Mouse (Mus musculus) stomach, embryonic 15.5 days (tissue): ENCODE measurements around the gene St3gal4. TPM values are rescaled to one million over a fixed set of nuclear protein-coding genes. Genes with fewer than 3 reads are reported as not detected.

ENCODE experiments used
- ATAC-seq: fragments of 200-750 bp; cut with Nextera tagmentation; 2 replicates; pipeline ENCODE4 v1.8.0; 2017; ENCODE audit warnings: low read depth, moderate number of reproducible peaks, moderate TSS enrichment; ENCODE audit not compliant: insufficient read depth, low FRiP score
- H3K27ac ChIP-seq: fragments of 300-500 bp; sonication (generic); 2 replicates; pipeline ENCODE4 v1.5.1; 2015; ENCODE audit warnings: mild to moderate bottlenecking, inconsistent platforms
- H3K27me3 ChIP-seq: fragments of 300-500 bp; sonication (generic); replicated peaks from 2 replicates; pipeline ENCODE4 v1.6.1; 2015; ENCODE audit warnings: inconsistent platforms
- H3K36me3 ChIP-seq: fragments of 300-500 bp; sonication (generic); 2 replicates; pipeline ENCODE4 v1.6.1; 2015; ENCODE audit warnings: inconsistent platforms
- H3K4me1 ChIP-seq: fragments of 300-500 bp; sonication (generic); 2 replicates; pipeline ENCODE4 v1.6.1; 2015; ENCODE audit warnings: inconsistent platforms
- H3K4me2 ChIP-seq: fragments of 300-500 bp; sonication (generic); 2 replicates; pipeline ENCODE4 v1.6.1; 2015; ENCODE audit warnings: mild to moderate bottlenecking, inconsistent platforms
- H3K4me3 ChIP-seq: fragments of 300-500 bp; sonication (generic); replicated peaks from 2 replicates; pipeline ENCODE4 v1.5.1; 2015; ENCODE audit warnings: inconsistent platforms
- H3K9ac ChIP-seq: fragments of 300-500 bp; sonication (generic); 2 replicates; pipeline ENCODE4 v1.6.1; 2015; ENCODE audit warnings: inconsistent platforms
- H3K9me3 ChIP-seq: fragments of 300-500 bp; sonication (generic); 2 replicates; pipeline ENCODE4 v1.6.1; 2016; ENCODE audit warnings: inconsistent platforms
- WGBS: fragments of 180-500 bp; shearing (Covaris S2); methylation state at CpG from one replicate; pipeline ENCODE4 v1.1.7; 2015; 5-methylcytosine and 5-hydroxymethylcytosine counted together
- polyA plus RNA-seq: library from polyadenylated mRNA; unstranded; fragments of >200 nt; fragmentation: Nextera tagmentation; extraction: Ambion mirVana; gene quantifications from 2 replicates; pipeline ENCODE4 v1.2.1, GENCODE M21; 2015

St3gal4 gene
- polyA plus RNA-seq, 1 experiment from 2014 or later: 45.7 TPM

DNA sequence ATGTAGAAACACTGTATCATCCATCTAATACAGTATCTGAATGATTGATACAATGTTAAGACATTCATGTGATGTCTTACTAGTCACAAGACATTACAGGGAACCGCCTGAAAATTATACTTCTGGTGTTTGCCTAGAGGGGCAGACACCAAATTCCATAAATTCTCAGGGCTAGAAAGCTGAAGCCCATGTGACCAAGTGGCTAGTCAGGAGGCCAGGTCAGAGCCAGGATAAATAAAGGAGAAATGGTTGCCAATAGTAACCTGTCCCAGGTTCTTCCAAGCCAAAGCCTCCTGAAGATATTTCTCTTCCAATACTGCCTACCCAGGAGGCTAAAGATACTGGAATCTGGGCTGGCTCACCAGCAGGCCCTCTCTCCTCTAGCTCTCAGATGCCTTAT lies 23.3 kb downstream of the St3gal4 start:
- Histone ChIP-seq H3K4me2 (no peak overlapping the region), H3K36me3 (no peaks in the 10 kb centered on the region), H3K4me1 (no peaks in the 10 kb centered on the region), H3K9ac (no peak overlapping the region), H3K27ac (no peak overlapping the region), H3K4me3 (no peak overlapping the region), H3K27me3 (no peaks in the 10 kb centered on the region), H3K9me3 (no peaks in the 10 kb centered on the region)
- ATAC-seq: no peak
- 59% methylated on average over 1 of the region's 1 CpGs for WGBS

- H3K9ac ChIP-seq: no peak overlapping the region
- 85% methylated on average over 3 of the region's 3 CpGs for WGBS
- H3K36me3 ChIP-seq: no peaks in the 10 kb centered on the region
- no peak overlapping the region for H3K4me3 ChIP-seq
- H3K27ac ChIP-seq: no peak overlapping the region
- H3K4me1 ChIP-seq: no peaks in the 10 kb centered on the region
- H3K9me3 ChIP-seq: no peaks in the 10 kb centered on the region
- no peak for ATAC-seq
- H3K4me2 ChIP-seq: no peak overlapping the region
- no peaks in the 10 kb centered on the region for H3K27me3 ChIP-seq
Measured at GRCm38 (mm10) chr9:35093350-35093749, 25.7 kb downstream of the St3gal4 start.

DNA sequence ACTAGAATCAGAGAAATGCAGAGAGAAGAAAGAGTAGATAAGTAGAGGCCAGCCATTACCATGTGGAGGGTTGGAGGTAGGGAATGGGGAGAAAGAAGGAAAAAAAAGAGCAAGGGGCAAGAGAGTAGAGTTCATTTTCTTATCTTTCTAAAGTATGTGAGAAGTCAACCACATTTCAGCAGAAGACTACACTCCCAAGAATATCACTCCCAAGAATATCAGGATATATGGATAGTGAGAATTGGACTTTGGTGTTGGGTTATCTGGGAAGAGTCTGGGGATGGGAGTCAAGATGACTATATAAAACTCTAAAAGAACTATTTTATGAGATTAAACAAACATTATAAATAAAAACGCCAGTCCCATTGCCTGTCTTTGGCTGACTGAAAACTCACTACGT lies 26.2 kb downstream of the St3gal4 start:
- H3K9ac ChIP-seq: no peak overlapping the region
- H3K27ac ChIP-seq: no peak overlapping the region
- H3K27me3 ChIP-seq: no peaks in the 10 kb centered on the region

DNA sequence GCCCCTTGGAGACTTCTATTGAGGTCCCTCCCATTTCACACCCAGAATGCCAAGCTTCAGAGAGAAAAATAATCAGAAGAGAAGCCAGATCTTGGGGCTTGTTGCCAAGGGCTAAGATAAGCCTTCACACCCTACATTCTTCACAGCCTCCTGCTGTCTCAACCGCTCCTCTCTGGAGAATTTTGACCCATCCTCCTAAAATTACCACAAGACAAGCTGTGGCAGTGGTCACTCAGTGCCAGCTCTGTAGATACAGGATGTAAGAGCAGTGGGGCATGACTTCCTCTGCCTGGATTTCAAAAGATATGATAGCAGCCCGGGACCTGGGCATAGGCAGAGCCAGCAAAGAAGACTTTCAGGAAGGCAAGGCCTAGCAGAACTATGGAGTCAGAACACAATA lies 57.6 kb downstream of the St3gal4 start:
- Histone ChIP-seq H3K4me3 (no peak overlapping the region), H3K9me3 (no peaks in the 10 kb centered on the region), H3K36me3 (no peaks in the 10 kb centered on the region), H3K27me3 (no peaks in the 10 kb centered on the region), H3K27ac (no peak overlapping the region), H3K9ac (no peak overlapping the region), H3K4me1 (no peaks in the 10 kb centered on the region), H3K4me2 (no peak overlapping the region)
- no peak for ATAC-seq
- WGBS: 69% methylated on average over 2 of the region's 2 CpGs

More for the DNA sequence above, 26.2 kb downstream of the St3gal4 start:
- no peak for ATAC-seq
- no peak overlapping the region for H3K4me2 ChIP-seq
- no peaks in the 10 kb centered on the region for H3K36me3 ChIP-seq
- no peak overlapping the region for H3K4me3 ChIP-seq
- no peaks in the 10 kb centered on the region for H3K4me1 ChIP-seq
- 90% methylated on average over 2 of the region's 2 CpGs for WGBS
- H3K9me3 ChIP-seq: no peaks in the 10 kb centered on the region

DNA sequence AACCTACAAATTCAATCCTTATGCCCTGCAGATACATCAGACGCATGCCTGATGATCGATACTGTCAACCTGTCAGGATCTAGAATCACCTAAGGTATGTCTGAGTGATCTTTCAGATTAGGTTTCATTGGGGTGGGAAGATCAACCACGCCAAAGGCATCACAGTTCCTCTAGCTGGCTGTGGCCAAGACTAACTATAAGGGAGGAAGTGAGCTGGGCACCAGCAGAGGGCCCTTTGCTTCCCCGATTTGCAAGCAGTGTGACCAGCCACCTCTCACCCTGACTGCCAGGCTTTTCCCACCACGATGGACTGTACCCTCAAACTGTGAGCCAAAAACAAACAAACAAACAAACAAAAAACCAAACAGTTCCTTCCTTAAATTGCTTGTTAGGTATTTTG lies 59.2 kb downstream of the St3gal4 start:
- no peaks in the 10 kb centered on the region for H3K27me3 ChIP-seq

GRCm38 (mm10) chr9:35058596-35059354 lies 60.3 kb downstream of the St3gal4 start:
- Histone ChIP-seq H3K9ac (no peak overlapping the region), H3K27ac (no peak overlapping the region), H3K4me2 (no peak overlapping the region), H3K27me3 (no peaks in the 10 kb centered on the region), H3K36me3 (no peaks in the 10 kb centered on the region), H3K9me3 (no peaks in the 10 kb centered on the region), H3K4me3 (no peak overlapping the region), H3K4me1 (no peaks in the 10 kb centered on the region)
- no peak for ATAC-seq
- WGBS: 87% methylated on average over 2 of the region's 2 CpGs

More for the DNA sequence above, 59.2 kb downstream of the St3gal4 start:
- no peak for ATAC-seq
- Histone ChIP-seq H3K27ac (no peak overlapping the region), H3K4me2 (no peak overlapping the region), H3K9ac (no peak overlapping the region), H3K36me3 (no peaks in the 10 kb centered on the region), H3K4me1 (no peaks in the 10 kb centered on the region), H3K4me3 (no peak overlapping the region), H3K9me3 (no peaks in the 10 kb centered on the region)
- 87% methylated on average over 5 of the region's 5 CpGs for WGBS

DNA sequence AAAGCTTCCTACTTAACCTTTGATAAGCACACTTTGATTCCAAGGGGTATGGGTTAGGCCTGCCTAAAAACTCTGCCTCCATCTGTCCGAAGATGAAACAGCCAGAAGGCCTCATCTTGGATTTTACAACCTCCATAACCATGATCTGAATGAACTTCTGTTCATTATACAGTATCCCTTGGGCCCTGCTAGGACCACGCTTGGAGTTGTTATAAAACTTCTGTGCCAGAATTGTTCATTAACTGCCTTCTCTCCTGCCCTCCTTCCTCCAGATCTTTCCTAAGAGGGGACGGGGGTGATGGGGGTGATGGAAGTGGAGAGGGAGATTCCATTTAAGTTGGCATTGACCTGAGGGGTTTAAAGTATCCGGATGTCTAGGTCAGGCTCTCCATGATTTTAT lies 60.9 kb downstream of the St3gal4 start:
- H3K4me1 ChIP-seq: no peaks in the 10 kb centered on the region
- no peak for ATAC-seq
- no peaks in the 10 kb centered on the region for H3K9me3 ChIP-seq
- no peaks in the 10 kb centered on the region for H3K36me3 ChIP-seq
- H3K4me3 ChIP-seq: no peak overlapping the region
- no peak overlapping the region for H3K9ac ChIP-seq
- no peak overlapping the region for H3K4me2 ChIP-seq
- 84% methylated on average over 4 of the region's 4 CpGs for WGBS
- H3K27ac ChIP-seq: no peak overlapping the region
- H3K27me3 ChIP-seq: no peaks in the 10 kb centered on the region

GRCm38 (mm10) chr9:35057631-35058030 lies 61.4 kb downstream of the St3gal4 start:
- Histone ChIP-seq H3K4me2 (no peak overlapping the region), H3K36me3 (no peaks in the 10 kb centered on the region), H3K27ac (no peak overlapping the region), H3K27me3 (no peaks in the 10 kb centered on the region), H3K9me3 (no peaks in the 10 kb centered on the region), H3K4me1 (no peaks in the 10 kb centered on the region), H3K4me3 (no peak overlapping the region), H3K9ac (no peak overlapping the region)
- 88% methylated on average over 6 of the region's 6 CpGs for WGBS
- ATAC-seq: no peak

DNA sequence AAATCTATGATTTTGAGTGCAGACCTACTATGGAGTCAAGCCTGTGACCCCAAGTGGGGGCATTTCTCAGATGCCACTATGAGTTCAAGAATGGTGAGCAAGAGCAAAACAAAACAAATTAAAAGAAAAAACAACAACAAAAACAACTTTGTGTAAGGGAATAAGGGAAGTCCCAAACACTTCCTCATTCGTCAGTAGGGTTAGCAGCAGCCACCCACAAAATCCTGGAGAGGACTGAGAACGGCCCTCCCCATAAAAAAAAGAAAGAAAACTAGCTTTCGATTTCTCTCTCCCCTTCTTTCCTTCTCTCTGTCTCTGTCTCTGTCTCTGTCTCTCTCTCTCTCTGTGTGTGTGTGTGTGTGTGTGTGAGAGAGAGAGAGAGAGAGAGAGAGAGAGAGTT lies 62.5 kb downstream of the St3gal4 start:
- H3K4me2 ChIP-seq: no peak overlapping the region
- H3K9me3 ChIP-seq: no peaks in the 10 kb centered on the region
- no peaks in the 10 kb centered on the region for H3K4me1 ChIP-seq
- no peak for ATAC-seq
- H3K36me3 ChIP-seq: no peaks in the 10 kb centered on the region
- H3K4me3 ChIP-seq: no peak overlapping the region
- WGBS: 84% methylated on average over 3 of the region's 3 CpGs
- no peak overlapping the region for H3K27ac ChIP-seq
- no peaks in the 10 kb centered on the region for H3K27me3 ChIP-seq
- H3K9ac ChIP-seq: no peak overlapping the region

DNA sequence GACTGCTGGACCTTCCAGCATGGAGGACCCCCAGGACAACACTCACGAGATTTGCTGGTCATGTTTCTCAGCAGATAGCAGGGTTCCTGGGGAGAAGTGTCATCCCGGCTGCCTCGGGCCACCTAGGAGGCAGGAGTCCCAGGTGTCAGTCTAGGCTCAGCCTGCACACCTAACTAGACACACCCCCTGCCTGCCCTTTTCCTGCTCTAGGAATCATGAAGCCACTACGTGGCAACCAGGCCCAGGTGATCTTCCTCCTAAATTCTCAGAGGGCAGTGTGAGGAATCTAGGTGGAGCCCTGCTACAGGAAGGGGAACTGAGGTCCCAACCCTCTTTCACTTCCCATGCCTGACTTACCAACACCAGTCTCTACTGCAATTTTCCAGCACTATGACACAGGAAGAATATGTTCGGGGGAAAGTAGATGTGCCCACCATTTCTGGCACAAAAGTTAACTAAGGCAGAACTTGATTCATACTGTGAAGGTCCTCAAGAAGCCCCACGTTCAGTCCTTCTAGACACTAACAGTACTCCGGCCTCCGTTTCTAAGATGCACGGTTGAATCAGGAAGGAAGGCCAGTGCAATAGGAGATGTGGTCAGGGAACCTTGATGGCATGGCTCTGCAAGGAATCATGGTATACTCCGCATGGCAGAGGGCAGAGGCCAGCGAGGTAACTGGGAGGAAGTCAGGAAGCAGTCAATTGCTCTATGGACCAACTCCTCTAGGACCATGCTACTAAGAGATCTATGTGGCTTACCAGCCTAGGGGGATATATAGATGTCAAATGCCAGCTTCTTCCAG lies 63.3 kb downstream of the St3gal4 start:
- ATAC-seq: no peak
- no peak overlapping the region for H3K4me3 ChIP-seq
- H3K9ac ChIP-seq: no peak overlapping the region
- WGBS: 81% methylated on average over 11 of the region's 11 CpGs
- H3K36me3 ChIP-seq: no peaks in the 10 kb centered on the region
- no peaks in the 10 kb centered on the region for H3K4me1 ChIP-seq
- H3K4me2 ChIP-seq: no peak overlapping the region
- H3K27ac ChIP-seq: no peak overlapping the region
- no peaks in the 10 kb centered on the region for H3K9me3 ChIP-seq
- no peaks in the 10 kb centered on the region for H3K27me3 ChIP-seq

GRCm38 (mm10) chr9:35053669-35054068 lies 65.4 kb downstream of the St3gal4 start:
- no peak overlapping the region for H3K4me3 ChIP-seq
- no peaks in the 10 kb centered on the region for H3K4me1 ChIP-seq
- no peaks in the 10 kb centered on the region for H3K27me3 ChIP-seq
- no peaks in the 10 kb centered on the region for H3K9me3 ChIP-seq
- no peak overlapping the region for H3K4me2 ChIP-seq
- no peak overlapping the region for H3K27ac ChIP-seq
- no peak overlapping the region for H3K9ac ChIP-seq
- H3K36me3 ChIP-seq: no peaks in the 10 kb centered on the region
- WGBS: 86% methylated on average over 3 of the region's 3 CpGs
- no peak for ATAC-seq

DNA sequence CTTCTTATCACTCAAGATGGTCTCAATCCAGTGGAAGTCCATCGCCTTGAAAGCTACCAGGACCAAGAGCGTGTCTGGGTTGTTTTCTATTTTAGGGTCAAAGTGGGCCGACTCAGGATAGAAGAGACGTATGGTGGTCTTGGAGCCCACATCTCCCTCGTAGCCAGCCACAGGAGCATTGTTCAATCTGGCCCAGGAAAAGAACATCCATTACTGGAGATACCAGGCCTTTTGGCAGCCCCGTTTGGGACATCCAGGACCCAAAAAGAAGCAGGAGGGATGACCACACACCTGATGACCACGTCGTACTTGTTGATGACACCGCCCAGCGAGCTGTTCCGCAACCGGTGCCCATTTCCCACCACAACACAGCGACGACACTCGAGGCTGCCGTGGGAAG lies 66.0 kb downstream of the St3gal4 start:
- ATAC-seq: no peak
- no peak overlapping the region for H3K9ac ChIP-seq
- H3K27ac ChIP-seq: no peak overlapping the region
- H3K4me2 ChIP-seq: no peak overlapping the region
- no peaks in the 10 kb centered on the region for H3K36me3 ChIP-seq
- 92% methylated on average over 16 of the region's 16 CpGs for WGBS
- H3K4me1 ChIP-seq: no peaks in the 10 kb centered on the region
- H3K9me3 ChIP-seq: no peaks in the 10 kb centered on the region
- no peak overlapping the region for H3K4me3 ChIP-seq
- H3K27me3 ChIP-seq: no peaks in the 10 kb centered on the region
